Mouse (Mus musculus): Measurements from ENCODE around the gene Akr1b10.
"Not testable (repeated sequence)": the region's sequence is repeated elsewhere in the genome, so short reads cannot be mapped to it uniquely, and the experiment has no call there.

Gene Akr1b10

DNA sequence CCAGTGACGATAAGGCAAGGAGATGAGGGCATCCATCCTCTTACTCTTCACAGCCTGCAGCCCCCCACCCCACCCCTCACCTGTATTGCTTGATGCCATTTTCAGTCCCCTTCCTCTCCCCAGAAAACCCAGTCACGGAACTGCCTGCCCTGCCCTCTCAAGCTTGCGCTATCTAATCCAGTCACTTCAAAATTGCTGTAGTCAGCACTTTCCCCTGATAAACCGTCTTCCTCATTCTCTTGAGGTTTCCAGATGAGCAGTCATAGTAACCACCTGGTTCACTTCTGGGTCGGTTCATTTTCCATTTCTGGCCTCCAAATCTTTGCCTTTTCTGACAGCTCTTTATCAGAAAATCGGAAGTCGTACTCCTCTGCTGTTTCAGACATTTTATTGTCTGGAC lies 10.2 kb upstream of the Akr1b10 start:
- no peak for DNase-seq

DNA sequence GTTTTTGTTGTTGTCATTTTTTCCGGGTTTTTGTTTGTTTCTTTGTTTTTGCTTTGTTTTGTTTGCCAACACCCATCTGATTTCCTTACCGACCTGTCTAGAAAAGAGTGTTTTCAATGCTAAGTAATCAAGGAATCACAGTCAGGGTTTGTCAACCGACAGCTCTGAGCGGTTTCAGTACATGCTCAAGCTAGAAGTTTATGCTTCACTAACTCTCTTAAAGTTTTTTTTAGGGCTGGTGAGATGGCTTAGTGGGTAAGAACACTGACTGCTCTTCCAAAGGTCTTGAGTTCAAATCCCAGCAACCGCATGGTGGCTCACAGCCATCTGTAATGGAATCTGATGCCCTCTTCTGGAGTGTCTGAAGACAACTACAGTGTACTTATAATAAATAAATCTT lies 8.1 kb upstream of the Akr1b10 start:
- DNase-seq, result not testable (repeated sequence)

DNA sequence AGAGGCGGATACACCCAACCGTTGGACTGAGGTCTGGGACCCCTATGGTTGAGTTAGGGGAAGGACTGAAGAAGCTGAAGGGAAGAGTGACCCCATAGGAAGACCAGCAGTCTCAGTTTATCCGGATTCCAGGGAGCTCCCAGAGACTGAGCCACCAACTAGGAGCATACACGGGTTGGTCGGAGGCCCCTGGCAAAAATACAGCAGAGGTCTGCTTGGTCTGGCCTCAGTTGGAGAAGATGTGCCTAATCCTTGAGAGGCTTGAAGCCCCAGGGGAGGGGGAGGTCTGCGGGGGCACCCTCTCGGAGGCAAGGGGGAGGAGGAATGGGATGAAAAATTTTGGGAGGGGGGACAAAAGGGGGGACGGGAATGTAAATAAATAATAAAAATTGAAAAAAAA lies 617 bp upstream of the Akr1b10 start:
- peak in 1 of 2 experiments; percentile 14 for DNase-seq

GRCm38 (mm10) chr6:34384701-34385370 lies 818 bp downstream of the Akr1b10 start:
- DNase-seq, result peak; percentile 35 to 43

GRCm38 (mm10) chr6:34388420-34389156 lies 4.6 kb downstream of the Akr1b10 start:
- DNase-seq, result no peak

DNA sequence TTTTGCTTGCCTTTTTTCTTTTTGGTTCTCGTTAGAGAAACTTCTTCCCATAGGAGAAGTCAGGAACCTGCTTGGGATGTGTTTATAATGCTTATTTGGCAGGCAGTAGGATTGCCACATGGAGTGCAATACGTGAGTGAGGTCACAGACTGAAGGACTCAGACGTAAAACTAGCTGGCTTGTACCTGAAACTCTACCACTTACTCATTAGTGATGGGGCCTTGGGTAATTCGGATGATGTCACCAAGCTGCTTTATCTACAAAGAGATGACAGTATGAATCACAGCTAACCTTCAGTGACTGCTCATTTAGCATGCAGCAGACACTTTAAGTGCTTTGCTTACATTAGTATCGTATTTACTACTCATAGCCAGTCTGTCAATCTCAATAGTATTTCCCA lies 11.9 kb downstream of the Akr1b10 start:
- no peak for DNase-seq

- DNase-seq, result no peak
These were observed 14.4 kb downstream of the Akr1b10 start for GRCm38 (mm10) chr6:34398431-34398830.

- DNase-seq, result no peak
These were observed 15.7 kb downstream of the Akr1b10 start for GRCm38 (mm10) chr6:34399606-34400220.

DNA sequence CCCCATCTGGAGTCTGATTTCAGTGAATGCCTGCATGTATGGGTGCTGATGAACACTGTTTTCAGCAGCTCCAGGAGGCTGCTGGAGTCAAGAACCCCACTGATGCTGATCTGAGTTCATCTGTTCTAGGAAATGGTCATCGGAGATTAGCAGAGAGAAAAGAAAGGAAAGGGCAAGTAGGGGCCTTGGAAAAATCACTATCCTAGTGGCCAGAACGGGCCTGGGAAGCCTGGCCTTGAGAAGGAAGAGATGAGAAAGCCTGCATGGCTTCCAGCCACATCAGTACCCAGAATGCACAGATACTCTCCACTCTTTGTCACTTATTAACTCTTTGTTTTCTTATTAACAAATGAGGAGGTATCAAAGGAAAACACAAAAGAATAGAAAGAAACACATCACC lies 16.7 kb downstream of the Akr1b10 start:
- DNase-seq, result no peak

DNA sequence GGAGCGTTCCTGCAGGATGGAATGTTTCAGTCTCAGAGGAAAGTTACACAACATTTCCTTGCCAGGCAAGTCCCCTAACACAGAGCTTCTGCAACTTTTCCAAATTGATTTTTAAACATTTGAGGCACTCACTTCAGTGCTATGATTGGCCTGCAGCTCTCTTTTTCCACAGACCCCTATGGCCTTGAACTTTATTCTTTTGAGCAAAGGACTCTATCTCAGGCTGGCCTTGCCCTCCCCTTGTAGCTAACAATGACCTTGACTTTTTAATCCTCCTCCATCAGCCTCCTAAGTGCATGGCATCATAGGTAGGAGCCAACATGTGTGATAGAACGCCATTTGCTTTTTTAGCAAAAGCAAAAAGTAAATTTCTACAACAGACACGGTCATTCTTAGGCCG lies 22.7 kb downstream of the Akr1b10 start:
- DNase-seq, result no peak

DNA sequence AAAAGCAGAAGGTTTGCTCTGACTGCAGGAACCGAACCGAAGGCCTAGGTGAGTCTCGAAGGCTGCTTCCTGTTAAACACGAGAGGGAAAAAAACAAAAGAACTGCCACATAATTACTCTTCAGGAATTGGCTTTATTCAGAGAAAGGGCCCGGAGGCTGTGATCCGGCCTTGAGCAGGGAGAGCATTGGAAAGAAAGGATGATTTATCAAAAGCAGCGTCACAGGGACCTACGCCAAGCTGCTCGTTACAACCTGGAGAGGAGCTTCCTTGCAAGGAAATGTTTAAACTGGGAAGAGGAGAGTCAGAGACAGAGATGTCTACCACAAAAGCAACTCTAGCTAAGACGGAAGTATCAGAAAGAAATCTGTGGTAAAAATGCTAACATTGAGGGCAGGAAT lies 23.4 kb downstream of the Akr1b10 start:
- DNase-seq, result no peak

DNA sequence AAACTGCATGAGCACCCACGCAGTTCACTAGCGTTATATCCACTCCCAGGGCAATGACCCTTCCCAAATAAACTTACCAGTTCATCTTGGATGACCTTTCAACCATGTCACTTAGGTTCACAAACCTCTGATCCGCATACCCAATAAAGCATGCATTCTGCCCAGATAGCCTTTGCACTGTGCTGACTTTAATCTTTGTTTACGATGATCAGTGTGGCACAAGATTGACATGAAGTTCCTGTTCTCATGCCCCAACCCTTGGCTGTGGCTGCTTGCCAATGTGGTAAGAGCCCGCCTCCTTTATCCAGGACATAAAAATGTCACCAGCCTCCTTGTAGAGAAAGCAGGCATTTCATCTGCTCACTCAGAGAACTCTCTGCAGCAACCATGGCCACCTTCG lies 28.0 kb downstream of the Akr1b10 start, which contains the start of gene Akr1b7:
Gene Akr1b7 (plus strand): TSS at position 312 of the 400 bp plus-strand sequence.
- peak in 1 of 2 experiments; percentile 8 for DNase-seq

GRCm38 (mm10) chr6:34412688-34413087 lies 28.7 kb downstream of the Akr1b10 start:
- no peak for DNase-seq

DNA sequence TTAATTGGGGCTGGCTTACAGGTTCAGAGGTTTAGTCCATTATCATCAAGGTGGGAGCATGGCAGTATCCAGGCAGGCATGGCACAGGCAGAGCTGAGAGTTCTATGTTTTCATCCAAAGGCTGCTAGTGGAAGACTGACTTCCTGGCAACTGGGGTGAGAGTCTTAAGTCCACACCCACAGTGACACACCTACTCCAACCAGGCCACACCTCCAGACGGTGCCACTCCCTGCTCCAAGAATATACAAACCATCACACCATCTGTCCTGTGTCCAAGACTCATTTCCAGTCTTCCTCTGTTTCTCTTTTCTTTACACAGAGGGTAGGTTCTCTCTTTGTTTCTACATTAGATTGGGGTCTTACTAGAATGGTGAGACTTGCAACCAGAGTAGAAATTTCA lies 29.4 kb downstream of the Akr1b10 start:
- DNase-seq, result not testable (repeated sequence)

- DNase-seq, result no peak
These were observed 32.5 kb downstream of the Akr1b10 start for GRCm38 (mm10) chr6:34416521-34416920.

DNA sequence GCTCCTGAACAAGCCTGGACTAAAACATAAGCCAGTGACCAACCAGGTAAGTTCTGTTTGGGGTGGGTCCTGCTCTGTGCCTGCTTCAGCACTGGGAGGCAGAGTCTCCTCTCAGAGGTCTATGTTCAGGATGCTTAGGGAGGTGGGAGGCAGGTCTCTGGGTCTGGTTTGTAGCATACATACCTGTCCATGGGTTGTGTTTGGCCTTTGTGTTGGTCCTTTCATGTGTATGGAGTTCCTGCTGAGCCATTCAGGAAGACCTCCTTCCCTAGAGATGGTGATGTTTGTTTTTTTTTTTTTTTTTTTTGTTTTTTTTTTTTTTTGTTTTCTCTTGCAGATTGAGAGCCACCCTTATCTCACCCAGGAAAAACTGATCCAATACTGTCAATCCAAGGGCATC lies 35.1 kb downstream of the Akr1b10 start:
- DNase-seq, result no peak

DNA sequence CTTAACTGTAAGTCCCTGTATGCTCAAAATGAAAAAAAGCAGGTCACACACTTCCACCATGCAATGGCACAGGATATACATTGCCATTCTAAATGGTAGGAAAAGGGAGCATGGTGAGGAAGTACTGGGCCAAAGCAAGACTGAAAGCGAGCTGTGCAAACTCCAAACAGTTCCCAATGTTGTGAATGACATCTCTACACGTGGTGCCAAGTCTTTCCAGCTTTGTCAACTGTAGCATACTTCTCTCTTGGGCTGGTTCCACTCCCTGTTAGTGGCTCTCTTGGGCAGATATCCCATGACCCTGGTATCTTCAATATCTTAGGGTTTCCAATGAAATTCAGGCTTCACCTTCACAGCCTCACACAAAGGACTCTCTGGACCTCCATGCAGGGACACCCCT lies 55.0 kb downstream of the Akr1b10 start:
- DNase-seq, result no peak

- peak in 1 of 2 experiments; percentile 14 for DNase-seq
These were observed 57.7 kb downstream of the Akr1b10 start for GRCm38 (mm10) chr6:34441556-34442257.

GRCm38 (mm10) chr6:34443791-34444190 lies 59.8 kb downstream of the Akr1b10 start:
- no peak for DNase-seq
